Mouse (Mus musculus): Measurements from ENCODE around the gene Cacna1c.
"Not testable (repeated sequence)": the region's sequence is repeated elsewhere in the genome, so short reads cannot be mapped to it uniquely, and the experiment has no call there.

Gene Cacna1c

GRCm38 (mm10) chr6:119206006-119206405, 9.8 kb upstream of the Cacna1c start:
- DNase-seq (ENCODE audit: low spot score): not testable (repeated sequence)

GRCm38 (mm10) chr6:119204915-119205314, 8.7 kb upstream of the Cacna1c start:
- DNase-seq (ENCODE audit: low spot score): no peak

GRCm38 (mm10) chr6:119204286-119204685, 8.1 kb upstream of the Cacna1c start:
- DNase-seq (ENCODE audit: low spot score): no peak

GRCm38 (mm10) chr6:119201575-119201974, 5.4 kb upstream of the Cacna1c start:
- DNase-seq (ENCODE audit: low spot score): no peak

- DNase-seq (ENCODE audit: low spot score): no peak
These were observed 4.1 kb upstream of the Cacna1c start for GRCm38 (mm10) chr6:119200362-119200761.

GRCm38 (mm10) chr6:119199274-119199879, 3.2 kb upstream of the Cacna1c start:
- no peak for DNase-seq (ENCODE audit: low spot score)

- no peak for DNase-seq (ENCODE audit: low spot score)
These were observed 2.5 kb upstream of the Cacna1c start for GRCm38 (mm10) chr6:119198534-119199273.

GRCm38 (mm10) chr6:119194601-119195000, 1.6 kb downstream of the Cacna1c start:
- no peak for DNase-seq (ENCODE audit: low spot score)

- peak; percentile 21 for DNase-seq (ENCODE audit: low spot score)
These were observed 2.1 kb downstream of the Cacna1c start for GRCm38 (mm10) chr6:119194161-119194560.

GRCm38 (mm10) chr6:119193571-119194154, 2.6 kb downstream of the Cacna1c start:
- peak; percentile 23 for DNase-seq (ENCODE audit: low spot score)

GRCm38 (mm10) chr6:119191478-119191877, 4.7 kb downstream of the Cacna1c start:
- no peak for DNase-seq (ENCODE audit: low spot score)

GRCm38 (mm10) chr6:119187631-119188030, 8.6 kb downstream of the Cacna1c start:
- no peak for DNase-seq (ENCODE audit: low spot score)

- DNase-seq (ENCODE audit: low spot score): peak; percentile 33
These were observed 9.6 kb downstream of the Cacna1c start for GRCm38 (mm10) chr6:119186658-119187057.

- DNase-seq (ENCODE audit: low spot score): no peak
These were observed 12.4 kb downstream of the Cacna1c start for GRCm38 (mm10) chr6:119183781-119184180.

GRCm38 (mm10) chr6:119182211-119182610, 14.0 kb downstream of the Cacna1c start:
- DNase-seq (ENCODE audit: low spot score): no peak

- DNase-seq (ENCODE audit: low spot score): no peak
These were observed 16.0 kb downstream of the Cacna1c start for GRCm38 (mm10) chr6:119180188-119180587.

GRCm38 (mm10) chr6:119177101-119177500, 19.1 kb downstream of the Cacna1c start:
- DNase-seq (ENCODE audit: low spot score): no peak

- no peak for DNase-seq (ENCODE audit: low spot score)
These were observed 20.1 kb downstream of the Cacna1c start for GRCm38 (mm10) chr6:119176103-119176502.

- peak; percentile 94 for DNase-seq (ENCODE audit: low spot score)
These were observed 21.0 kb downstream of the Cacna1c start, which contains the start of gene Dcp1b for GRCm38 (mm10) chr6:119175078-119175853. TSS of gene Dcp1b (plus strand) at chr6:119175253.

GRCm38 (mm10) chr6:119174307-119175074, 21.7 kb downstream of the Cacna1c start:
- DNase-seq (ENCODE audit: low spot score): no peak

- DNase-seq (ENCODE audit: low spot score): no peak
These were observed 30.5 kb downstream of the Cacna1c start for GRCm38 (mm10) chr6:119165677-119166076.

GRCm38 (mm10) chr6:119145109-119145508, 51.1 kb downstream of the Cacna1c start:
- no peak for DNase-seq (ENCODE audit: low spot score)
